Mouse (Mus musculus) ES-Bruce4 (cell line): ENCODE results near the gene Aars2. TPM values are rescaled to one million over a fixed set of nuclear protein-coding genes. Genes with fewer than 3 reads are reported as not detected.
A peak's percentile ranks its signal among the peaks of the same experiment; 100 is the strongest.

Experiments used
- H3K27ac ChIP-seq: 2 replicates; pipeline ENCODE4 v1.5.1; 2012; ENCODE audit warnings: low read length, inconsistent platforms; ENCODE audit not compliant: insufficient read depth
- H3K27me3 ChIP-seq: 2 replicates; pipeline ENCODE4 v1.6.1; 2012; ENCODE audit warnings: mild to moderate bottlenecking, low read length, inconsistent platforms; ENCODE audit not compliant: control insufficient read depth, poor library complexity, insufficient read depth, severe bottlenecking
- H3K36me3 ChIP-seq: 2 replicates; pipeline ENCODE4 v1.6.1; 2012; ENCODE audit warnings: inconsistent platforms, mild to moderate bottlenecking, low read length, moderate library complexity; ENCODE audit not compliant: control insufficient read depth, poor library complexity, insufficient read depth, severe bottlenecking
- H3K4me1 ChIP-seq: one replicate; pipeline ENCODE4 v1.8.1; 2011; ENCODE audit warnings: low read length; ENCODE audit not compliant: control insufficient read depth, insufficient read depth
- H3K4me3 ChIP-seq: 2 replicates; pipeline ENCODE4 v1.5.1; 2011; ENCODE audit warnings: low read depth, mild to moderate bottlenecking, low read length
- H3K9ac ChIP-seq: 2 replicates; pipeline ENCODE4 v1.6.1; 2012; ENCODE audit warnings: low read depth, mild to moderate bottlenecking, inconsistent platforms; ENCODE audit not compliant: poor library complexity, severe bottlenecking
- H3K9me3 ChIP-seq: replicated peaks from 2 replicates; pipeline ENCODE4 v1.6.1; 2012; ENCODE audit warnings: mild to moderate bottlenecking, low read length, inconsistent platforms; ENCODE audit not compliant: control insufficient read depth, poor library complexity, insufficient read depth, severe bottlenecking
- CTCF ChIP-seq: IDR thresholded peaks from one replicate; pipeline ENCODE4 v1.8.1; 2011; ENCODE audit warnings: low read depth, low read length
- EP300 ChIP-seq: IDR thresholded peaks from 2 replicates; pipeline ENCODE4 v1.6.1; 2011; ENCODE audit warnings: low read depth, low read length; ENCODE audit not compliant: insufficient read depth
- POLR2A ChIP-seq: IDR thresholded peaks from one replicate; pipeline ENCODE4 v1.8.1; 2011; ENCODE audit warnings: low read length; ENCODE audit not compliant: insufficient read depth
- polyA plus RNA-seq: library from polyadenylated mRNA; stranded (reverse); fragments of >200 nt; gene quantifications from 2 replicates; pipeline ENCODE4 v1.2.4, GENCODE M21; 2011; ENCODE audit warnings: low read depth; ENCODE audit not compliant: missing spikeins, insufficient read depth, insufficient read length

Aars2 gene
- polyA plus RNA-seq, 1 experiment = 18.1 TPM

DNA sequence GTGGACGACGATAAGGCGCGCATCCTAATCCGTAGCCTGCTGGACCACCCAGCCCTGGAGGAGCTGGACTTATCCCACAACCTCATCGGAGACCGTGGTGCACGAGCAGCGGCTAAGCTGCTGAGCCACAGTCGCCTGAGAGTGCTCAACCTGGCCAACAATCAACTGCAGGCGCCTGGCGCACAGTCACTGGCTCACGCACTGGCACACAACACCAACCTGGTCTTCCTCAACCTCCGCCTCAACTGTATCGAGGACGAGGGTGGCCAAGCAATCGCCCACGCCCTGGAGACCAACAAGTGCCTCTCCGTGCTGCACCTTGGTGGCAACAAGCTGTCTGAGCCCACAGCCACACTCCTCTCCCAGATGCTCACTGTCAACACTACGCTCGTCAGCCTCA, 33.0 kb downstream of the Aars2 start:
- H3K27me3 ChIP-seq = no peaks in the 10 kb centered on the region
- no peaks in the 10 kb centered on the region for H3K9me3 ChIP-seq
- H3K36me3 ChIP-seq = no peaks in the 10 kb centered on the region
- H3K4me1 ChIP-seq = peaks cover 3% of the 10 kb centered on the region
- TF ChIP-seq EP300 (no peak), POLR2A (no peak), CTCF (no peak)
- H3K27ac ChIP-seq = no peak overlapping the region
- H3K9ac ChIP-seq = no peak overlapping the region
- peak overlapping the region; percentile 34 for H3K4me3 ChIP-seq

DNA sequence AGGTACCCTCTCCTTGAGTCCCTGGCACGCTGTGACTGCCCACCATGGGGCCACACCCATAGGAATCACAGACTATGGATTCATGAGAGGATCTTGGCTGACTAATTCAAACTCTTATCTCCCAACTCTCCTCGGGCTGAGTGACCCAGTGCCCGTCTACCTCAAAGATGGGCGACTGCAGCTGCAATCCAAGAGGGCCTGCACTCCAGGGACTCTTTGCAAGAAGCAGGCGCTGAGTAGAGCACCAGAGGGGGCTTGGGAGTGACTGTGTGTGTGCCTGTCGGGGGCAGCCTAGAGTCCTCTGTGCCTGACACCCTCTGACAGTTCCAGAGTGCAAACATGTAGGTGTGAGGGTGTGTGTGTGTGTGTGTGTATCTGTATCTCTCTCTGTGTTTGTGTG, 35.5 kb downstream of the Aars2 start:
- Histone ChIP-seq H3K9ac (no peak overlapping the region), H3K9me3 (no peaks in the 10 kb centered on the region), H3K36me3 (no peaks in the 10 kb centered on the region), H3K4me1 (peaks cover 3% of the 10 kb centered on the region), H3K27ac (no peak overlapping the region), H3K4me3 (no peak overlapping the region), H3K27me3 (no peaks in the 10 kb centered on the region)
- TF ChIP-seq CTCF (no peak), EP300 (no peak), POLR2A (no peak)

DNA sequence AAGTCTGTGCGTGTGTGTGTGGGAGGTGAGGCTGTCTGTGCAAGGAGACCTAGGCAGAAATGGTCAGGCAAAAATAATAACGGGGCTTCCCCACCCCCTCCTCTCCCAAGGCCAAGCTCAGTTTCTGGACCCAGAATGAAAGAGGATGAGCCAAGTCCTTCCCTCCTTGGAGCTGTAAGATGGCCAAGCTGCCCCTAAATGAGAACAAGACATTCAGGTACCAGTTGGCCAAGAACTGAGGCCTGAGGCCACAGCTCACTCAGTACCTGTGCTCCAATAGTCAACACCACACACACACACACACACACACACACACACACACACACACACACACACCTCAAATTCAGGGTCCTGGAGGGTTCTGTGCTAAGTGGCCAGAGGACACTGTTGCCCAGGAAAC, 36.1 kb downstream of the Aars2 start:
- H3K27me3 ChIP-seq = no peaks in the 10 kb centered on the region
- no peak overlapping the region for H3K4me3 ChIP-seq
- TF ChIP-seq CTCF = no peak
- no peaks in the 10 kb centered on the region for H3K9me3 ChIP-seq
- H3K9ac ChIP-seq = no peak overlapping the region
- H3K4me1 ChIP-seq = peaks cover 3% of the 10 kb centered on the region
- H3K27ac ChIP-seq = no peak overlapping the region
- no peaks in the 10 kb centered on the region for H3K36me3 ChIP-seq

DNA sequence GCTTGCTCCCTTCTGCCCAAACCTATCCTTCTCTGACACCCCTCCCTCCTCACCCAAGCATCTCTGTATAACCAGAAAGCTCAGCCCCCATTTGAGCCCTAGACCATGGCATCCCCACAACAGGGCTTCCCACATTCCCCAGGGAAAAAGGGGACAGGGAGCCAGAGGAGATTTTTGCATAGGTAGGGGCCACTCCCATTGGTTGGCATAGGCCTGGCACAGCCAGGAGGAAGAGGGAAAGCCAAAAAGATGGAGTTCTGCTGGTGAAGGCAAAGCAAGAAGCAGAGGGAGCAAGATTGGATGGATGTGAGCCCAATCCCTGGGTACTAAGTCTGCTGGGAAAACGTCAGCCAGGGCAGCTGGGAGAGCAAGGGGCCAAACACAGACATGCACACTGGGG, 36.5 kb downstream of the Aars2 start:
- no peak overlapping the region for H3K4me3 ChIP-seq
- H3K27me3 ChIP-seq = no peaks in the 10 kb centered on the region
- peaks cover 3% of the 10 kb centered on the region for H3K4me1 ChIP-seq
- TF ChIP-seq EP300 (no peak), POLR2A (no peak), CTCF (no peak)
- no peak overlapping the region for H3K9ac ChIP-seq
- no peaks in the 10 kb centered on the region for H3K36me3 ChIP-seq
- no peaks in the 10 kb centered on the region for H3K9me3 ChIP-seq
- no peak overlapping the region for H3K27ac ChIP-seq

DNA sequence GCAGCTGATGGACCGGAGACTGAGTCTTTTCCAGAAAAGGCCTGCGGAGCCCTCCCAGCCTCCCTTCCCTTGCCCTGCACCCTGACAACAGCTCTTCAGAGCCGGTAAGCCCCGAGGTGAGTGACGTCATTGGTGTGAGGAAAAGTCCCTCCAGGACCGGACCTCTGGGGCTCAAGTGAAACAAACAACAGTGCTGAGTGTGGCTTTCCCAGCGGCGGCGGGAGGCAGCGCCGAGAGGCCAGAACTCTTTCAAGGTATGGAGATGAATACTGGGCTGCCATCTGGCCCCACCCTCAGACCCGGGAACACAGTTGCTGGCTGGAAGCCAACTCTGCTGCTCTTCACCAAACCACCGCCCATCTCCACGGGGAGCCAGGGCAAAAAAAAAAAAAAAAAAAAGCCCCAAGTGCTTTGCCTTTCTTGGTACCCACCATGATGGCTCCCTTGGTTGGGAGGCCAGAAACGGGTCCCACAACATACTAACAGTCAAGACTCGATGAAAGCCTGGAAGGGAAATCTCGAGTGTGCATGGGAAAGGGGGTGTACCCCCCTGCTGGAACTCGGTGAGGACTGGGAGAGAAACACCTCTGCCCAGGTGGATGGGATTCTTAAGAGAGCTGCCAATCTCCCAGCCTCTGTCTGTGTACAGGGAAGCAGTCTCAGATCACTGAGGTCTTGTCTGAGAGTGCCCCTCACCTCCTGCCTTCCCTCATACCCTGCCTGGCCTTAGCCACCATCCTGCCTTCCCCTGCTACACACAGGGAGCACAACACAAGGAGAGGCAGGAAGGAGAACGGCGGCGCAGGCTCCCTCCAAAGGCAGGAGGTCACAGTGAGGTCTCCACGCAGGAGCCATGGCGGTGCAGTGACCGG, 37.6 kb downstream of the Aars2 start:
- Histone ChIP-seq H3K9ac (peak overlapping the region; percentile 18), H3K27ac (peak overlapping the region; percentile 14; the same call in 1 of the 2 replicates)

DNA sequence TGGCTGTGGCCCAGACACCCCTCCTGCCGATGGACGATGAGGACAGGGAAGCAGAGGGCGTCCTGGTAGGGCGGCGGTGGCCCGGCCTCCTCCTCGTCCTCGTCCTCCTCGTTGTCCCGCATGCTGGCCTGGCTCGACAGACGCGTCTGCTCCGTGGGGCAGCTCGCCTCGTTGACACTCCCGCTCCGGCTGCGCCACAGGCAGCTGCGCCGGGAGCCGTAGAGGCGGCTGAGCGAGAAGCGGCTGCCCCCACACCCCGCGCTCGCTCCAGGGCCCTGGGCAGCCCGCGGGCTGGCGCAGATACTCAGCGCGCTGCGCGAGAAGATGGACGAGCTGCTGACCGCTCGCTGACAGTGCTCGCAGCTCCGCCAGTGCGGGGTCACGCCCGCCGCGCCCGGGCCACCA, 38.2 kb downstream of the Aars2 start:
- Histone ChIP-seq H3K9me3 (no peaks in the 10 kb centered on the region), H3K9ac (peak overlapping the region; percentile 18), H3K27ac (no peak overlapping the region), H3K4me3 (peak overlapping the region; percentile 36), H3K4me1 (peaks cover 3% of the 10 kb centered on the region), H3K36me3 (no peaks in the 10 kb centered on the region), H3K27me3 (no peaks in the 10 kb centered on the region)
- TF ChIP-seq EP300 = no peak

More for the DNA sequence above, 37.6 kb downstream of the Aars2 start:
- Histone ChIP-seq H3K9me3 (no peaks in the 10 kb centered on the region), H3K4me3 (peak overlapping the region; percentile 36), H3K27me3 (no peaks in the 10 kb centered on the region), H3K4me1 (peaks cover 3% of the 10 kb centered on the region), H3K36me3 (no peaks in the 10 kb centered on the region)
- TF ChIP-seq POLR2A = no peak
- TF ChIP-seq EP300 = no peak
- no peak for TF ChIP-seq CTCF
